Mouse (Mus musculus) left cerebral cortex, adult 2 months (tissue): ENCODE data around the gene Gm17455. TPM values are rescaled to one million over a fixed set of nuclear protein-coding genes. Genes with fewer than 3 reads are reported as not detected.

Experiments used
- DNase-seq, 2 experiments: peaks; one replicate each; pipeline ENCODE4 v3.0.0; 2021 to 2022; ENCODE audit warnings: low spot score in 2 of 2, mixed read lengths in 1 of 2; ENCODE audit errors: extremely low spot score in 1 of 2
- H3K27ac ChIP-seq: fragments of 200-600 bp; 2 replicates; pipeline ENCODE4 v1.8.1; 2022
- H3K4me3 ChIP-seq: fragments of 200-600 bp; 2 replicates; pipeline ENCODE4 v1.8.1; 2022
- CTCF ChIP-seq: fragments of 200-600 bp; IDR thresholded peaks from 2 replicates; pipeline ENCODE4 v1.8.1; 2022; ENCODE audit warnings: antibody characterized with exemption, mild to moderate bottlenecking, moderate library complexity
- intact Hi-C: fragments of 180-260 bp; cut with DNase I; formaldehyde crosslinking; loops from one replicate; pipeline ENCODE4 v1.15.1; 2025
- total RNA-seq, 2 experiments: library from RNA; stranded (reverse); gene quantifications; 2 replicates each; pipeline ENCODE4 v1.2.3; 2021

The Gm17455 gene
- total RNA-seq, 2 experiments from 2014 or later: not detected

DNA sequence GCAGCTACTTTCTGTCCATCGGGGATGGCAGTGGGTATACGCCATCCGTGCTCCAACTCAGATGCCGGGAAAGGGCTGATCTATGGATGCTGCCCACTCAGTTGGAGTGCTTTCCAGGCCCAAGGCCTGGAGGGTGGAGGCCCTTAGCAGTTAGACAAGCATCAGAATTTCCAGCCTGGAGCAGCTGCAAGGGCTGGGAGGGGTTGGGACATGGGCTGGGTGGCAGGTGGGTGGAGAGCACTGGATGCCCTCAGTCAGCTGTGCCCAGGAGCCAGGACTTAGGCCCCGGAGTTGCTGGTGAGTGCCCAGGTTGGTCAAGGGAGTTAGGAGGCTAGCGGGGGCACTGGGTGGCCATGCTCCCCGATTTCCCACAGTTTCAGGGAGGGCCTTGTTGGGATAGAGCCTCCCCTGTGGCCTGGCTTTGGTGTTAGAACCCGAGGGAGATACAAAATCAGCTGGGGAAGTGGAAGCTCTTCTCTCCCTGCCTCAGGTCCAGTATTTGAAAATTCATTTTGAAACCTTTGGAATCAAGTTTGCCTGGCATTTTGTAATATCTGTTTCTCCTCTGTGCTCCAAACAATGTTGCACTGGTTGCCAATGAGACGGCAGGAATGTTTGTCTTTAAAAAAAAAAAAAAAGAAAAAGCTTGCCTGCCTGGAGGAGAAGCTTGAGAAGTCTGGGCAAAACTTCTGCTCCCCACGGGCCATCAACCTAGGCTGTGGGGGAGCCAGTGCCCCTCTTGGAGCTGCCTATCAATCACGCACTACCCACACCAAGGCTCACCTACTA lies 1.2 kb downstream of the Gm17455 start:
- no peak overlapping the region for H3K27ac ChIP-seq
- intact Hi-C loops: loop anchor here (10.0 kb wide), 1 partner anchor 256 kb away; no protein-coding TSS in a partner anchor

DNA sequence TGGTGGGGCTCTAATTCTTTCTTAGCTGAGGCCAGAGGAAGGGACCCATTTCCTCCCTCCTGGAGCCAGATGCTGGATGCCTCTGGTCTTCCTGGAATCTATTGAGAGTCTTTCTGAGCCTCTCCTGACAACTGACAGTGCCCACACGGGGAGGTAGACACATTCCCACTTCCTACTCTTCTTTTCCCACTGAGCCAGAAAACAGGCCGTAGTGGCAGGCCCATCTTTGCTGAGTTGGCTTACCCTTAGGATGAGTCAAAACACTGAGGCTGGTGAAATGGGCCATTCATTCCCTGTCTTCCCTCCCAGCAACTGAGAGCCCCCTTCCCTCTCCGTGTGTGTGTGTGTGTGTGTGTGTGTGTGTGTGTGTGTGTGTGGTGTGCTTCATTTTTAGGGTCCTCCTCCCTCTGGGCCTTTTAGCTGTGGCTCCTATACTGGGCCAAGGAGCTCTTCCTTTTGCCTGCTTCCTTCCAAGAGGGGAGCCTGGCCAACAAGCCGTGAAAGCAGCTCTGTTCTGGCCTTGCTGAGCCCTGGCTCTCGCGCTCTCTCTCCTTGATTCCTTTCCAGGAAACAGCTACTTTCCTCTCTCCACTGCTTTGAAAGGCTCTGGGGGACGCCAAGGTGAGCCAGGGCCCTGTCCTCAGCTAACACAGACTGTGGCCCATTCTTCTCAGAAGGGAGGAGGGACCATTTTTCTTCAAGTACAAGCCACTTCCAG lies 6.1 kb downstream of the Gm17455 start:
- peak; percentile 20 to 38 for DNase-seq
- no peak for TF ChIP-seq CTCF
- H3K4me3 ChIP-seq: no peak overlapping the region
- no peak overlapping the region; the same call in 1 of the 2 replicates for H3K27ac ChIP-seq
- intact Hi-C loops: loop anchor here (2.0 to 10.0 kb wide), 2 partner anchors 59 to 261 kb away; partner anchors contain the start of gene Vsir

More for the DNA sequence above, 1.2 kb downstream of the Gm17455 start:
- no peak overlapping the region for H3K4me3 ChIP-seq
- no peak for DNase-seq
- no peak for TF ChIP-seq CTCF

DNA sequence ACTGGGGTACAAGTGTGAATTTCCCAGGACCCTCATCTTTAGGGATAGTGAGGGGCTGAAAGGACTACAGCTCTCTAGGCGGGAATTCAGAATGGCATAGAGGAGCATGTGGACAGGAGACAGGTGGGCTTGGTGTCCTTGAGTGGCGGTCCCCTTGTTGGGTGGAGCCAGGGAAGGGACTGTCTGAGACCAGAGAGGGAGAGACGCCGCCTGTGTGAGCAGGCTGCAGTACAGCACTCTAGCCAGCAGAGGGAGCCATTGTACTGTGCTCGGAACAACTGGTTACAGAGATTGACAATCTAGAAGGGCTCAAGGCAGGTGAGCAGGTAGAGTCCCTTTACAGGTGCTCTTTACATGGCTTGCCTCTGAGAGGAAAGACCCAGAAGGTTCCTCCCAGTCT lies 8.3 kb downstream of the Gm17455 start:
- Histone ChIP-seq H3K27ac (no peak overlapping the region), H3K4me3 (no peak overlapping the region)
- TF ChIP-seq CTCF: peak; percentile 98
- intact Hi-C loops: loop anchor here (2.0 to 10.0 kb wide), 4 partner anchors 61 to 349 kb away; partner anchors contain the start of gene Vsir
- peak; percentile 63 to 71 for DNase-seq

DNA sequence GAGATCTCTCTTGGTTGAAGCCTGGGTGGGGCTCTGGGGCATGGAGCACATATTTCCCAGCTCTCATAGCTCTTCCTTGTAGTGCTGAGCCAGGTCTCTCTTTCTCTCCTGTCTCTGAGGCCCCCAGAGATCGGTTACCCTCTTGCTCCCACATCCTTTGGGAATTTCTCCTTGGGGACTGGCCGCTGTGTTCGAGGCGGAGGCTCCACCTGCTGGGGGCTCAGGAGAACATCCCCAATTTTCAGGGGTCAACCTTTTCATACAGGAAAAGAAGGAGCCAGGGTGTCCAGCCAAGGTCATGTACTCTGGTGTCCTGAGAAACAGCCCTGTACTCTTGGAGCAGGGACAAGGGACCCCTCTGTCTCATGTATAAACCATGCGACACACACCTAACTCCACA lies 12.3 kb downstream of the Gm17455 start:
- no peak overlapping the region for H3K4me3 ChIP-seq
- peak; percentile 52 for TF ChIP-seq CTCF
- DNase-seq: no peak
- no peak overlapping the region for H3K27ac ChIP-seq
- intact Hi-C loops: loop anchor here (10.0 kb wide), 1 partner anchor 663 kb away; no protein-coding TSS in a partner anchor

DNA sequence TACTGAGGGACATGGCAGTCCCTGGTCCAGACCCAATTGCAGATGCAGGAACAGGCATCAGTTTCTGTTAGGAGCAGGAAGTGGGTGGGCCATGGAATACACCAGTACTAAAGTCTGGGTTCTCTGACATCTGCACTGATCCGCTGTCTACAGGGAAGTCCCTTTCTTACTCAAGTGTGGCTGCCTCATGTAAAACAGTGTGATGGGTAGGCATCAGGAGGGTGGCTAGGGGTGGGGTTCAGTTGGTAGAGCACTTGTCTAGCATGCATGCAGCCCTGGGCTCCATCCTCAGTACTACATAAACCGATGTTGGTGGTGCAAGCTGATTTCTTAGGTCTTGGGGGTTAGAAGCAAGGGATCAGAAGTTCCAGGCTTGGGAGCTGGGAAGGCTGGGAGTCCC lies 14.2 kb downstream of the Gm17455 start:
- Histone ChIP-seq H3K4me3 (no peak overlapping the region), H3K27ac (no peak overlapping the region)
- intact Hi-C loops: loop anchor here (10.0 kb wide), 1 partner anchor 661 kb away; no protein-coding TSS in a partner anchor
- DNase-seq: no peak
- no peak for TF ChIP-seq CTCF

DNA sequence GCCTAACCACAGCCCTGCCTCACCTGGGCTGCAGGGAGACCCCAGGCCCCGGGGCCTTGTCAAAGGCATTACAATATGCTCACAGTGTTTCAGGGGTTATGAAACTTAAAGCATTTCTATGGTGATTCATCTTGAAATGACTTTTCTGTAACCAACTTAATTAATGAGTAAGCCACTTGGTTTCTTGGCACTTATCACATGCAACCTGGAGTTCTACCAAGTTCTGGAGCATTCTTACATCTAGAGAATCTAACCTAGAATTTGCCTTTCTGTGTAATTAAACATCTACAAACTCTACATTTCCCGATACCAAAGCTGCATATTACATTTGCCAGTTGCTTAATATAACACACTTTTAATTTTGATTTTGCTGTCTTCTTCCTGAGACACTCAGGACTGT lies 17.5 kb downstream of the Gm17455 start:
- H3K4me3 ChIP-seq: no peak overlapping the region
- no peak for DNase-seq
- intact Hi-C loops: loop anchor here (2.0 to 10.0 kb wide), 2 partner anchors 270 to 658 kb away; no protein-coding TSS in a partner anchor

DNA sequence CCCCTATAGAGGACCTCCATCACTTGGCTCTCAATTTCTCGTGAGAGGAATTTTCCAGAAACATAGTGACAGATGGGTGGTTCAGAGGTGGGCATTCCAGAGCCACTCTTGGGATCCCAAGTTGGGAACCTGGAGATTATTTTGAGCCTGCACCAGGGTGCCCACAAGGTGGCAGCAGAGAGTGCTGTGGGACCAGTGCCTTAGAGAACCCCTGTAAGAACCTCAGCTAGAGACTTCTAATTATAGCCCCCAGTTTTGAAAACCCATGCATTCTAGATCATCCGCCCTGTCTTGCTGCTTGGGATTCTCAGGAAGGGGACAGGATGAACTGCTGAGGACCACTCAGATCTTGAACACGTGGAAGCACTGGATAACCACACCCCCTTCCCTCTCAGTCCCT lies 18.6 kb downstream of the Gm17455 start:
- intact Hi-C loops: loop anchor here (2.0 to 10.0 kb wide), 2 partner anchors 279 to 657 kb away; partner anchors contain the start of gene Cdh23
- peak; percentile 64 to 69 for DNase-seq
- TF ChIP-seq CTCF: peak; percentile 94
- H3K4me3 ChIP-seq: no peak overlapping the region
- H3K27ac ChIP-seq: no peak overlapping the region

More for the DNA sequence above, 17.5 kb downstream of the Gm17455 start:
- H3K27ac ChIP-seq: no peak overlapping the region
- no peak for TF ChIP-seq CTCF

DNA sequence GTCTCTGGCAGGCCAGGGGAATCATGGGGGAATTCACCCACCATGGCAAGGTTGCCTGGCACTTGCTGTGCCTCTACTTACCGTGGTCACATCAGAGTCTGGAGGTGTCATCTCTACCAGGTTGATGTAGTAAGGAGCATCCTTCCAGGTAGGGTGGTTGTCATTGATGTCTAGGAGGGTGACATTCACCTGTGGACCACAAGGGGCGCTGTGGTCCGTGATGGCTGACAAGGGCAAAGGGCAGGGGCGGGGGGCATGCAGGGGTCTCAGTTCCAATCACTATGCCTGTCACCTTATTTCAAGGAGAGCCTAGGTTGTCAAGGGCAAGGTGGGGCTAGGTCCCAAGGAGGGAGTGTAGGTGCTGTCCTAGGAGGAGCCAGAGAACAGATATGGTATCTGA lies 20.1 kb downstream of the Gm17455 start:
- no peak overlapping the region for H3K4me3 ChIP-seq
- intact Hi-C loops: loop anchor here (2.0 to 10.0 kb wide), 2 partner anchors 277 to 655 kb away; partner anchors contain the start of gene Cdh23
- DNase-seq: no peak
- TF ChIP-seq CTCF: peak; percentile 27
- H3K27ac ChIP-seq: no peak overlapping the region

DNA sequence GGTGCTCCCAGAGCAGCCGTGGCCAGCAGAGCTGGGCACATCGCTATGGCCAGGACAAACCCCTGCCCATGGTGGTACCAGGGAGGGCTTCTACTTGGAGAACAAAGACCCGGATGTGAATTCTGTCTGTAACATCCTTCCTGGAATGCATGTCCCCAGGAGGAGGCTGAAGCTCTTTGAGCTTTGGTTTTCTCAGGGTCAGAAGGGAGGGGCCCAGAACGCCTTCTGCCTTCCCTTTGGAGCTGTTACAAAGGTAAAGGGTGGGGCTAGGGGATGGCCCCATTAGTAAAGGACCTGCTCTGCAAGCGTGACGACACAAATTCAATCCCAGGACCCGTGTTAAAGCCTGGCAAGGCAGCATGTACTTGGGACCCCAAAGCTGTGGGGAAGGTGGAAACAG lies 23.2 kb downstream of the Gm17455 start:
- no peak for DNase-seq
- TF ChIP-seq CTCF: no peak
- Histone ChIP-seq H3K4me3 (no peak overlapping the region), H3K27ac (no peak overlapping the region)
- intact Hi-C loops: no loop called here

DNA sequence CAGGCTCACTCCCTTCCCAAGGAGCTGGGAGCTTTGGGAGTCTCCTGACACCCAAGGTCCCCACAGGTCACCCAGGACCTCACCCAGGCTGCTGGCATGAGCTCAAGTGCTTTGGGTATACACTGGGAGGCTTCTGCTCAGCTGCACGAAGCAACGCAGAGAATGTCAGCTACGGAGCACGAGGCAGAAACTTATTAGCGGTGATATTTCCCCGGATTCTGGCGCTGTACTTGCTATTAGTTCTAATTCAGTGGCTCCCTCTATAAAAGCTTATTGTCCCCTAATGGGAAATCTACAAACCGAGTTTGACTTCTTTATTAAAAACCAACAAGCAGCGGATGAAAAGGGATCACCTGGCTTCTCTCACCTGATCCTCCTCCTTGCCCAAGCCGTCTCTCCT lies 30.5 kb downstream of the Gm17455 start:
- H3K27ac ChIP-seq: no peak overlapping the region
- no peak overlapping the region for H3K4me3 ChIP-seq
- intact Hi-C loops: no loop called here
- no peak for TF ChIP-seq CTCF
- no peak for DNase-seq

DNA sequence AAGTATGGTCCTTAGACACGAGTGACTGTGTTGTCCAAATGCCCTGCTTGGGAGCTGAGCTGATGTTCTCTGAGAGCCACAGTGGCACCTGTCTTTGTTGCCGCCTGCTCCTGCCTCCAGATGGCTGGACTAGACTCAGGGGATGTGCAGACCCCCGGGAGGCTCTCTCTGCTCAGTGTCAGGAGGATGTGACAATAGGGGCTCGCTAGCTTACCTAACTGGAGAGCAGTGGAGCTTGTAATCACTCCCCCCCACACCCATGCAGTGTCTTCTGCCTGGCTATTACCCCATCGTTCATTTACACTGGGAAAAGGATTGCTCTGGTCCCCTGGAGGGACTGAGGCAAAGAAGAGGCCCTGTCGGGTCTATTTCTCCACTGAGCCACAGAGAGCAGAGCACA lies 31.1 kb downstream of the Gm17455 start:
- Histone ChIP-seq H3K4me3 (no peak overlapping the region), H3K27ac (no peak overlapping the region)
- TF ChIP-seq CTCF: no peak
- intact Hi-C loops: no loop called here
- no peak for DNase-seq

DNA sequence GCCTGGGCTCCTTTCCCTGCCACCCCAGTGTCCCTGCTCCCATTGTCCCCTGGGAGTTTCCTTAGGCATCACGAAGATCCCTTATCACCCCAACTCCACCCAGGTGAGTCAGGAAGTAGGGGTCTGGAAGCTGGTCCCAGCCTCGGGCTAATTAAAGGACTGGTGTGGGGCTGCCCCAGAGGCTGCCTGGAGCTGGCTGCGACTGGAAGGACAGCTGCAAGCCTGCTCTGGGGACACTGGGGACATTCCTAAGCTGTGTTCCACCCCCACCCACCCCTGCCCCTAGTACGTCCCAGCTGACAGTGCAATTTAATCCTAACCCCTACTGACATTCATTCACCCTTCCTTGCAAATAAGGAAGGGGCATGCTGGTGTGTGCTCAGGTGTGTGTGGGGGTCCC lies 33.2 kb downstream of the Gm17455 start:
- no peak overlapping the region for H3K4me3 ChIP-seq
- intact Hi-C loops: no loop called here
- no peak for DNase-seq
- no peak overlapping the region for H3K27ac ChIP-seq
- no peak for TF ChIP-seq CTCF
